Mouse (Mus musculus) c-Kit-positive CD71-positive TER-119-negative erythroid progenitor cells, embryonic 14.5 days (primary cell): ENCODE results near the gene Pigk.

ENCODE experiments used
- DNase-seq: peaks from one replicate; pipeline ENCODE4 v3.0.0-alpha.2; 2013; ENCODE audit warnings: low read depth

Pigk gene

DNA sequence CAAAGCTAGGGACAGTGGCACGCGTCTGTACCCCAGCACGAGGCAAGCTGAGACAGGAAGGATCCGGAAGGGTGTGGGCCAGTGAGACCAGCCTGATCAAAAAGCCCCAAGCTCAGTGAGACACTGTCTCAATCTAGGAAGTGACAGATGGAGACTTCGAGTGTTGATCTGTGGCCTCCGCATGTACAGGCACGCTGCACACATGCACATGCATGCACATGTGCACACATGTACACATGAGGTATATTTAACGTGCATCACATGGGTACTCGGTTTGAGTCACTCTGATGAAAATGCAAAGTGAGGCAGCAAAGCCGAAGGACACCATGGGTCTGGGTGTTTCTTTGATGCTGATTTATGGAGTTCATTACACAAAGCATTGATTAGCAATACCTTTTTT, 191.1 kb downstream of the Pigk start:
- DNase-seq = no peak

DNA sequence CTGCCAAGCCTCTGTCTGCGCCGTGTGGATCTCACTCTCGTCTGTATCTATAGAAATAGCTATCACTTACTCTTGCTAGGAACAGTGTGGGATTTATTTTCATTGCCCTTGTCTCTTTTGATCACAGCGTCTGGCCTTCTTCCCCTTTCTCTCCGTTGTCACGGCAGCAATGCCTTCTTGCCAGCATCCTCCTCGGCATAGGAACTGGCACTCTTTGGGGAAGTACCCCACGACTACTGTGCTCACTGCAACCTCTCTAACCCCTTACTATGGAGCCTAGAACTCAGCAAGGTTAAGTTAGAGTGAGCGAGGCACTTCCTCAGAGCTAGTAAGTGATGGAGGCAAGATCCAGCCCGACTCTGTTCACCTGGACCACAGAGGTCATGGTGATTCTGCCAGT, 191.9 kb downstream of the Pigk start:
- no peak for DNase-seq

DNA sequence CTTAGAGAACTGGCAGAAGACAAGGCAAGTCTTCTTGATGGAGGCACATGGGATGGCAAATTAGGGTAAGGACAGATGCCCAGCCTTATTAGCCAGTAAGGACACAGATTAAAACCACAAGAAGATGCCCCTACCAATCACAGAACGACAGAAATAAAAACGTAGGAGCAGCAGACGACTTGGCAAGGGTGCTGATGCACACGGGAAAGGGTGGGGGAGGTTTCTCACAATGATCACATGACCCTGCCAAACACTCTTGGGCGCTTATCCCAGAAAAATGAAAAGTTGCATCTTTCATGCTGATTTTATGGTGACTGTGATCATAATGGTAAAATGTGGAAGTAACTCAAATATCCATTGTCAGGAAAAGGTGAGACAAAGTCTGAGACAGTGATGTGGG, 193.2 kb downstream of the Pigk start:
- DNase-seq = no peak

DNA sequence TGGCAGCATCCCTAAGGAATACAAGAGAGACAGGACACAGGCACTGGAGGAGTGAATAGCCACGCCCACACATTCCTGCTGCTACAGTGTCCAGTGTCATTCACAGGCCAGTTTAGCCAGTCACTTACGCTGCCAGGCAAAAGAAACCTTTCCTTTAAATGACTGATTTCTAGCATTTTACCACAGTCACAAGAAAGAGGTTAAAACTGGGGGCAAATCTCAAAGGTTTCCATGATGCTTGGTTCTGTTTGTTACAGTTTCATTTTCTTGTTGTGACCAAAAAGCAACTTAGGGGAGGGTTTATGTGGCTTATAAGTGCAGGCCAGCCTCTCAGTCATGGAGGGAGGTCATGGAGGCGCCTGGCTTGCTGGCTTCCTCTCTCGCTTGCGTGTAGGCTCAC, 193.8 kb downstream of the Pigk start:
- DNase-seq = no peak

DNA sequence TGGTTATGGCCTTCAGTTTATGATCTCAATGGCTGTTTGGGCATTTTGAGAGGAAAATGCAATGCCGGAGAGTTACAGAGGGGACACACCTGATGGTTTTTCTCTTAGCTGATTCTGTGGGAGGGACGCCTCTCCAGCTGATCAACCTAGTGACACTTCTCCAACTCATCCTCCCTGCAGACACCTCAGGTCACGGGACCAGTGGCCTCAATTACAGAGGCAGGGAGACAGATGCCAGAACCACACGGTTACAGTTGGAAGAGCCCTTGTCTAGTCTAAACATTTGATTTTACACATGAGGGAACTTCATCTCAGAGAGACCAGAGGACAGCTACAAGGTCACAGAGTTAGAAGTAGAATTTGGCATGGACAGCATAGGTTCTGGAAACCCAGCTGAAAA, 197.7 kb downstream of the Pigk start:
- DNase-seq = no peak

DNA sequence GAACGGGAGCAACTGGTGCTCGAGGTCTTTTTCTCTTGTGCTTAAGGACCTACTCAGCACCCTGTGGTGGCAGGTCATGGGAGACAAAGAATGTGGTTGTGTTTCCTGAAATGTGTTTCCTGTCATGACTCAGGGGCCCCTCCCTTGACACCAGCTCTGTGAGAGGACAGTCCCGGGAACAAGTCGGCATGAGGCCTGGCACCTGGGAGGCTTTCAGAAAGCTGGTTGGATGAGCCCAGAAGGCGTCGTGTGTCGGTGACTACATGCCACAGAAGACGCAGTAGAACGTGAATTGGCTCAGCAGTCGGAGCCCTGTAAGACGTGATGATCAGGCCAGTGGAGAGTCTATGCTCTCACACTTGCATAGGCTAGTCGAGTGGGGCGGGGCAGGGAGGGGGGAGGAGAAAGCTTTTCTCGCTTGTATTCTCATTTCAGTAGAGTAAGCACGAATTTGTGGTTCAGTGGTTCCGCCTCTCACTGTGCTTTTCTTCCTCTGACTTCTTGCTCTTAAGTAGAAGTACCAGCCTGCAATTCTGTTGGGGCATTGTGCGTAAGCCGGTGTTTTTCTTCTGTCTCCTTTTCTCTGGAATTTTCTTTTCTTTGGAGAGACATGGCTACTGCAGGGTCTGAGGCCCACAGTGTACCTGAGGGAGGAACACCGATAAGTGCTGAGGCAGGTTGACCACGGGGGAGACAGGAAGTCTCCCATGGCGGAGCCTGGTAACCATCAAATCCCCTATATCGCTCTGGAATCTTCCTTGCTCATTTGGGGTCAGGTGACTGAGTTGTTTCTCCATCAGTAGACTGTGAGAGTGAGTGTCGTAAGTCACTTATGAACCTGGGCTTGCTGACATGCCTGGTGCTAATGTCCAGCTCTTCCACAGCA, 198.6 kb downstream of the Pigk start:
- DNase-seq = no peak

DNA sequence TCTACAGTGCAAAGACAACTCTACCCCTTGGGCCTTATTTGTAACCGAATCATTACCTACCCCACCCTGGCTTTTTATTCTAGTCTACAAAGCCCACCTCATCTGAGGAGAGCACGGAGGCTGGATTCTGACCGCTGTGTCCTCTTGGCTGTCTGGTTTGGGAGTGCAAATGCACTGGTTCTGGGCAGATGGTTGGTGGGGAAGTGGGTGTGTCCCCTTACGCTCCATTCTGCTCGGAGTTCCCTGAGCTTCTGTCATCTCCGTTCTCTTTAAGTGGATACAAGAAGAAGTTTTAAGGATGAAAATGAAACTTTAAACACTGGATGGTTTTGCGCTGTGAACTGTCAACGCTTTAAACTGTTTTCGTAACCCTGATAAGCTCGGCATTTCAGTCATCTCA, 199.2 kb downstream of the Pigk start:
- DNase-seq = no peak

DNA sequence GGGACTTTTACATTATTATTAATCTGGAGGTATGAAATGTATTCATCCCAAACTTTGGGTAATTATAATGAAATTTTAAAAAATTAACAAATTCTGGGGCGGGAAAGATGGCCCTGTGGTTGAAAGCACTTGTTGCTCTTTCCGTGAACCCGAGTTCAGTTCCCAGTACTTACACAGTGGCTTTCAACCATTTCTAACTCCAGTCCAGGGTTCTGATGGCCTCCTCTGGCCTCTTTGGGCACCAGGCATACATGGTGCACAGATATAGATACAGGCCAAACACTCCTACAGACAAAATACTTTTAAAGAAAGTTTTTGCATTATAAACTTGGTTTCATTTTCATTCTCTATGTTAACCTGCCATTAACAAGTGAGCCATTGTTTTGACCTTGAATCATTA, 199.7 kb downstream of the Pigk start:
- DNase-seq = no peak

DNA sequence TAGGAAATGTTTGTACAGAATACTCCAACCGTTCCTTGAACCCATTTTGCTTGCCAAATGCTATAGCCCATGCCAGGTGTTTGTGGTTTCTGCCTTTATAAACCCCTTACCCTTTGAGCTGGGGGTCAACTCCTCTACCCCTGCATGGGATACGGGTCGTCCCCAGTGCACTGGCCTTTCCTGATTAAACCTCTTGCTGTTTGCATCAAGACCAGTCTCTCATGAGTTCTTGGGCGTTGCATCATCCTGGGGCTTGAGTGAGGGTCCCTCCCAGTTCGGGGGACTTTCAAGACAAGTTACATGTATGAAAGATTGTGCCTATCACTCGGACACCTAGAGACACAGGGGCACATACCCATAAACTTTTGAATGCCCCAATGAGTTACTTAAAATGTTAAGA, 200.5 kb downstream of the Pigk start:
- DNase-seq = no peak

DNA sequence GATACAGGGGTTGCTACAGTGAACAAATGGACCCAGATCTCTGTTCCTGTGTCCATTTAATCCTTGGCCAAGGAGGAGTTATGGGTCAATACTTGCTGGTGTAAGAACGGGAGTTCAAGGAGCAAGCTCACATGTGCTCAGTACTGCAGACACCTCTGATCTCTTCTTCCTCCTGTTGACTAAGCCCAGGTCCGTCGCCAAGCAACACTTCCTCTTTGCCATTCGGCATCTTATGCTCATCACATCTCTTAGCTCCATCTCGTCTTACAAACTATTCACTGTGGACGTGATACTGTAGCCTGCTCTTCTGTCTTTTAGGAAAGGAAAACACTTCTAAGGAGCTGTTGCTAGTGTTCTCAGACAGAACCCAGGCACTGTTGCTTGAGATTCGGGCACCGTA, 203.7 kb downstream of the Pigk start:
- DNase-seq = no peak

DNA sequence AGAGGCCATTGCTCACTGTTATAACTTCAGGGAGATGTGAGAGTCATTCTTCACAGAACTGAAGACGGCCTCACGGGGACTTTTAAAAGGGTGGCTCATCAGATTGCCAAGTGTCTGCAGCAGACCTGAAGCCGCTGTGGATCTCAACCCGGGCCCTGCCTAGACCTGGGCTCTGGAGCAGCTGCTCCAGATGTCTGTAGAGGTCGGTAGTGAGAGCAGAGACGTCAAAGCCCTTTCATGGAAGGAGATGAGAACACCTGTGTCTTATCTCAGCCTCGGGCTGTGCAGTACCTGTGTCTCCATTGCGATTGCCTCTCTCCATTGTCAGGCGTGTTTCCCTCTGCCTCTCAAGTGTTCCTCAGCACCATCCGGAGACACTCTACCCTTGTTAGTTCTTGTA, 205.2 kb downstream of the Pigk start:
- DNase-seq = no peak

DNA sequence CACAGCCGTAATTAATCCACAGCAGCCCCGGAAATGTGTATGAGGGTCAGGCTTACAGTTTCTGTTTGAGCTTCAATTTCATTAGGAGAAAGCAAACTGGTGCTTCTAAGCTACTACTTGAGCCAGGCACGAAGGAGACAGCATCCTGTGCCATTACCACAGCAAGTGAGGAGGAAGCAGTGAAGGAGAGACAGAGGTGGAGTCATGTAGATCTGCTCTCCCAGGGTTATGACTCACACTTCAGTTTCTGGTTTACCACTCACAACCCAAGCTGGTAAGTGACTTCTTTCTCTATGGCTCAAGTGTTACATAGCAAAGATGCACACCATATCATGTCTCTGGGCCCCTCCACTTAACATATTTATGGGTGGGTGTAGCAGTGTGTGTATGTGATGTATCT, 206.5 kb downstream of the Pigk start:
- no peak for DNase-seq

DNA sequence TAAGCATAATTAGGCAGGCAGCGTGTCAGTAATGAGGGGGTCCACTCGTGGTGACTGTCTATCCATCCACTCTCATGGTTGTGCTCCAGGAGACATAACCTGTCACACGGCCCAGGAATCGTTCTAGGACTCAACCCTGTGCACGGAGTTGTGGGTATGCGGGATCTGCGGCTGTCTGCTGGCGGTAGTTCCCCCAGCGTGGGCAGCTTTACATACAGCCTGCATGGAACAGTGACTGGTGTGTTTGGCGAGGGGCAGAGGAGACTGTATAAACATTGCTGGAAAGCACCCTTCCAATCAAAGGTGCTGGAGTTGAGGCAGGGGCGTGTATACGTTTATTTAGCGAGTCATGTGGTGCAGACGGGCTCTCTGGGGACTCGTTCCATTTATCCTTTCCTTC, 209.6 kb downstream of the Pigk start:
- no peak for DNase-seq

DNA sequence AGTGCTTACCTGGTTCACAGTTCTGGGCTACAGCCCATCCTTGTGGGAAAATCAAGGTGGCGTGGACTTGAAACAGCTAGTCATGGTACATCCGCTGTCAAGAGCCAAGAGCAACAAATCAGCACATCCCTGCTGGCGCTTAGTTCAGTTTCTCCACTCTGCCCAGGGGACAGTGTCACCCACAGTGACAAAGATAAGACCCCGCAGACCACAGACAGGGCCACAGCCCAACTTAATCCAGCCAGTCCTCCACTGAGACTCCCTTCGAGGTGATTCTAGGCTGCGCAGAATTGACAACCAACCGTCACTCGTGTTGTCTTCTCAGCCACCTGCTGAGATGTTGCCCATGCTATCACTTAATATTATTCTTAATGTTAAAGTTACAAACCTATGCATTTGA, 211.5 kb downstream of the Pigk start:
- no peak for DNase-seq

DNA sequence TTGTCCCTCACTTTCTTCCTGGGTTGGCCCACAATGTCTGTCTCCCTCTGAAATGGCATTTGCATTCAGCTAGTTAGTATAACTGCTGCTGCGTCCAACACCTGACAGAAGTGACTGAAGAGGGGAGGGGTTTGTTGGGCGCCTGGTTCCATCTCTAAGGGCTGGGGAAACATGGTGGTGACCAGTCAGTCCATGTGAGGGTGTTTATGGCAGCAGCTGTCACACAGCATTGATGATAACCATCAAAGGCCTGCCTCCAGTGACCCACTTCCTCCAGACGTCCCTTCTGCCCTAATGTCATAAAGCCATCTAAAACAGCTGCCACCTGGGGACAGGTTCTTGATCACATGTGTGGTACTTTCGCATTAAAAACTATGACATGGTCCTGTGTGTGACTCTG, 212.3 kb downstream of the Pigk start:
- no peak for DNase-seq

DNA sequence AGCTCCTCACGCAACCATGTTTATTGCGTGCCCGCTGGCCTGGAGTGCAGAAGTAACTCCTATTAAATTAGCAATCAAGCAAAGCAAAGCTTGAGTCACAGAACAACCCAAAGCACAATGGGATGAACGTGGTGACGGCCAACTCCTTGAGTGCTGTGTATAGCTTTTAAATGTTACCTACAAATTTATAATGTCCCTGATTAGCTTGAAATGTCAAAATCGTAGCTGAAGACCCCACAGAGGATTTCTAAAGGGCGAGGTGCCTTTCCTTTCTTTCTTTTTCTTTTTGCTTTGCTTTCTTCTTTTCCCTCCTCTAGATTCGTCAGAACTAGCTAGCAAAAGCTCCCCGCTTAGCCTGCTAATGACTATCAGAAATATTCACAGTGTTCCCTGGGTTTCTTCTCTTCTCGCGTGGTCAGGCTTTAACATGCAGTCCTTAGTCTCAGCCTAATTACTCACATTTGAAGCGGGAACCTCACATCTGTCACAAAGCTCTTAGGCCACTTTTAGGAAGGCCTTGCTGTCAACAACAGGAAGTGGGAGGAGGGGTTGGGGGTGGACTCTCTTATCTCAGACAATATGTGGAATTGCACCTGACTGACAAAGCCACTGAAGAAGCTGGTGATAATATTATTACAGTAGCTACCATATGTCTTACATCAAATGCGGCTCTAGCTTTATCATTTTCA, 214.5 kb downstream of the Pigk start:
- DNase-seq = no peak

DNA sequence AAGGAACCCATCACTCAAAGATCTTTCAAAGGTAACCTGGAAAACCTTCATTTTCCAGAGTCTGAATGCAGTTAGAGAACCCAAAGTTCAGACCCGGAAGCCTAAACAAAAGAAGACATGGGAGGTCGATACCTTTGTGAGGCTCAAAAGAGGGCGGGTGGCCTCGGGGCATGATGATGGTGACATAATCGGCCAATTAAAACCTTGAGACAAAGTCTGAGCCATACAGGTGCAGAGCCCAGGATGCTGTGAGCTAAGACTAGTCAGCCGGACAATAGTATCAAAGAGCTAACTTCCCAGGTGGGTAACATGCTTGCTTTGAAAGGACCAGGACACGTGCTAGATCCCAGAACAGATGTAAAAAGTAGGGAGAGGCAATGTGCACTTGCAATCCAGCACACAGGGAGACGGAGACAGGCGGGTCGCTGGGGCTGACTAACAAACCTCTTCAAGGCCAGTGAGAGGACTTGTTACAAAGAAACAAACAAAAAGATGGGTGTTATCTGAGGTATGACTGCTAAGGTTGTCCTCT, 215.4 kb downstream of the Pigk start:
- no peak for DNase-seq

DNA sequence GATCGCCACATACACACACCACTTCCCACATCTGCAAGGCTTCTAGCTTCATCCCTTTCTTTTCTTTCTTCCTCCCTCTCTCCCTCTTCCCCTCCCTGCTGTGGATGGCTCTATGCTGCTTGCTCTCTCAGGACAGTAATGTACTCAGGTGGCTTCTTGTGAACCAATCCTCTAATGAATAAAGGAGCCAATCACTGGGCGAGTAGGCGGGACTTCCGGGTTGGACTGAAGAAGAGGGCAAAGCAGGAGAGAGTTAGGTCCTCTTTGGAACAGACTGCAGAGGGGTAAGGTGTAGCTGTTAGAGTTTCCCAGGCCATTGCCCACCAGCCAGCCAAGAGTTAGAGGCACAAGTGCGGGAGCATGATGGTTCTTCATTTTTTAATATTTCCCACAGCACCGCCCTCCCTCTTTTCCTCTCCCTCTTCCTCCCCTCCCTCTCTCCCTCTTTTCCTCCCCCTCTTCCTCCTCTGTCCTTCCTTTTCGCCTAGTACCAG, 215.9 kb downstream of the Pigk start:
- DNase-seq = no peak

DNA sequence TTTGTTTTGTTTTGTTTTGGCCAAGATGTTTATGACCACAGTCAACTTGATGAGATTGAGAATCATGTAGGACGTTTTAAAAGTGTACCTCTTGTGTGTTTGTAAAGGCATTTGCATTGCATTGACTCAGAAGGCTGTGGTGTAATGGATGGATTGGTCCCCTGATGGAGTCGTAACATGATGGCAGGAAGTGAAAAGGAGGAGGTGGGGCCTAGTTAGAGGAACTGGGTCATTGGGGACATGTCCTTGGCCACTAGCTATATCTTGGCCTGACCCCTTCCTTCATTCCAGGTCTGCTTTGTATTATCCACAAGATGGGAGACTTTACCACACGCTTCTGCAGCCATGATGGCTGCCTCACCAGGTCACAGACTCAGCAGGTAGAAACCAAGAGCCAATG, 217.5 kb downstream of the Pigk start:
- no peak for DNase-seq

DNA sequence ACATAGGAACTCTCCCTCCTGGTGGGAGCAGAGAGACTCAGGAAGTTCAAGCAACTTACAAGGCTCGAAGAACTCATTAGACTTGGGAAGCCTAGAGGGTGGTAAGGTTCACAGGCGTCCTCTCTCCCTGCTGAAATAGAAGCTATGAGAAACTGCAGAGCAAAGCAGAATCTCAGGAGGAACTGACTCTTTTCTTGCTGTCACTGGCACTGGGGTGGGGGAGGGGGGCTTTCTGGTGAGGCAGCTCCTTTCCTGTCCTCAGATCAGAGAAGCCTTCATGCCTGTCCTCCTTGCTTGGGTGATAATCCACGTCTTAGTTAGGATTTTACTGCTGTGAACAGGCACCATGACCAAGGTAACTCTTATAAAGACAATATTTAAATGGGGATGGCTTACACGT, 218.2 kb downstream of the Pigk start:
- no peak for DNase-seq

DNA sequence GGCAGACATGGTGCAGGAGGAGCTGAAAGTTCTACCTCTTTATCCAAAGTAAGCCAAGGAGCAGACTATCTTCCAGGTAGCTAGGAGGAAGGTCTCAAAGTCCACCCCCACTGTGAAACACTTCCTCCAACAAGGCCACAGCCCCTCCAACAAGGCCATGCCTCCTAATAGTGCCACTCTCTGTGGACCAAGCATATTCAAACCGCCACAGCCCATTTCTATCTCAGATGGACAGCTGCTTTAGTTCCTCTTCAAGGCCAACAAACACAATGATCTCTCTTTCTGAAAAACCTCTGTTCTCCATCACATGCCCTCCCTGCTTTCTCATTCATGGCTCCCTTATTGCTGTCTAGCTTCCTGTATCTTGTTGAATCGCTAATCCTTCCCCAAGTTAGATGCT, 218.6 kb downstream of the Pigk start:
- no peak for DNase-seq

DNA sequence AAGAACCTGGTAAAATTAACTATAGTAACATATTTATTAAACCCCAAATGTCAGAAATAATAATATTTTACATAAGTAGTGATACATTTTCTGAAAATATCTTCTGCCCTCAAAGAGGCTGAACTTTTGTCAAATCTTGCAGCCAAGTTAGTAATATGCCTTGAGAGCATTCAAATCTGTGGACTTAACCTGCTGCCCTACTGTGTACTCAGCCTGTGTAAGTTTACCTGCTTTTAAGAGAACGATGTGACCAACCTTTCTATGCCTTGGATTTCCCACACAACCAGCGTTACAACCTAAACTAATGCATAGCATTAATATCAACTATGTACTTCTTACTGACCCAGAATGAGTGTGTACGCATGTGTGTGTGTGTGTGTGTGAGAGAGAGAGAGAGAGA, 219.8 kb downstream of the Pigk start:
- DNase-seq = no peak

DNA sequence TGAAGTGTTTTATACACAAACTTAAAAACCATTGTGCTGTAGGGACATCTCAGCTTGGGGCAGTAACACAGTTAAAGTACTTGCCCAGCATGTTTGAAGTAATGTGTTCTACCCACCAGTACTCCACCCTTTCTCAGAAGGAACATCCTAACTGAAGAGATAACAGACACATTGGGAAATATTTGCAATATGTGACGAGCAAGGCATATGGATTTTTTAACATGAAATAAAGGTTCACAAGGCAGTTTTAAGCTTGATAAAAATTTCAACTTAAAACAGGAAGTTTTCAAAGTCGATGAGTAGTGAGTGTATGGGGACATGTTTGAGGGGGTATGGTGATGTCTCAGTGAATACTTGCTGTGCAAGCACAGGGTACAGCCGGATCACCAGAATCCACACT, 222.4 kb downstream of the Pigk start:
- no peak for DNase-seq
